Mouse (Mus musculus): Measurements from ENCODE around the gene Exoc8. TPM values are rescaled to one million over a fixed set of nuclear protein-coding genes. Genes with fewer than 3 reads are reported as not detected.

Gene Exoc8
- polyA plus RNA-seq, 1 experiment from 2014 or later = 8.8 TPM

Other genes starting within 250 kb of the Exoc8 start
- gene 2310022B05Rik, start 234.3 kb downstream of the Exoc8 start, polyA plus RNA-seq (2015; fragmentation: Nextera tagmentation; extraction: Ambion mirVana) = 26.3 and 30.1 TPM in 2 replicates
- 43.0 and 45.7 TPM in 2 replicates for gene Ttc13, start 175.7 kb downstream of the Exoc8 start, polyA plus RNA-seq (2015; fragmentation: Nextera tagmentation; extraction: Ambion mirVana)
- 18.7 and 19.6 TPM in 2 replicates for gene Arv1, start 175.6 kb downstream of the Exoc8 start, polyA plus RNA-seq (2015; fragmentation: Nextera tagmentation; extraction: Ambion mirVana)
- 7.6 and 8.7 TPM in 2 replicates for gene Fam89a, start 145.9 kb downstream of the Exoc8 start, polyA plus RNA-seq (2015; fragmentation: Nextera tagmentation; extraction: Ambion mirVana)
- gene Trim67, start 104.6 kb downstream of the Exoc8 start, polyA plus RNA-seq (2015; fragmentation: Nextera tagmentation; extraction: Ambion mirVana) = 0.84 and 0.92 TPM in 2 replicates
- 97.5 and 99.0 TPM in 2 replicates for gene Gnpat, start 34.7 kb downstream of the Exoc8 start, polyA plus RNA-seq (2015; fragmentation: Nextera tagmentation; extraction: Ambion mirVana)
- 39.5 and 42.7 TPM in 2 replicates for gene 2810004N23Rik, start 34.6 kb downstream of the Exoc8 start, polyA plus RNA-seq (2015; fragmentation: Nextera tagmentation; extraction: Ambion mirVana)
- gene Sprtn, start 181 bp upstream of the Exoc8 start, polyA plus RNA-seq (2015; fragmentation: Nextera tagmentation; extraction: Ambion mirVana) = 9.1 and 9.6 TPM in 2 replicates
- gene Egln1, start 51.6 kb upstream of the Exoc8 start, polyA plus RNA-seq (2015; fragmentation: Nextera tagmentation; extraction: Ambion mirVana) = 11.6 and 11.7 TPM in 2 replicates
- 108 and 112 TPM in 2 replicates for gene Tsnax, start 115.3 kb upstream of the Exoc8 start, polyA plus RNA-seq (2015; fragmentation: Nextera tagmentation; extraction: Ambion mirVana)
- 2.6 and 2.8 TPM in 2 replicates for gene Disc1, start 156.5 kb upstream of the Exoc8 start, polyA plus RNA-seq (2015; fragmentation: Nextera tagmentation; extraction: Ambion mirVana)